Mouse (Mus musculus): ENCODE measurements at regions not wholly inside any gene's neighbourhood (a gene's known extent, or its start where the extent isn't known, plus 50 kb on each side); places are given as distances from the start of the nearest gene placed in this dataset.
"Not testable (repeated sequence)": the region's sequence is repeated elsewhere in the genome, so short reads cannot be mapped to it uniquely, and the experiment has no call there.

GRCm38 (mm10) chr10:96188168-96188567 lies 51.8 kb downstream of the Gm5426 start:
- ATAC-seq: no peak

GRCm38 (mm10) chr10:96190168-96190987 lies 54.0 kb downstream of the Gm5426 start:
- no peak for ATAC-seq

- peak; percentile 84 for ATAC-seq
Observed at GRCm38 (mm10) chr10:96200932-96201641, 64.7 kb downstream of the Gm5426 start.

GRCm38 (mm10) chr10:96201891-96202290 lies 65.5 kb downstream of the Gm5426 start:
- ATAC-seq: no peak

GRCm38 (mm10) chr10:96202871-96203270 lies 66.5 kb downstream of the Gm5426 start:
- no peak for ATAC-seq

GRCm38 (mm10) chr10:96204198-96204597 lies 67.8 kb downstream of the Gm5426 start:
- peak; percentile 53 for ATAC-seq

- no peak for ATAC-seq
Observed at GRCm38 (mm10) chr10:96209171-96209570, 72.8 kb downstream of the Gm5426 start.

GRCm38 (mm10) chr10:96211189-96211588 lies 74.8 kb downstream of the Gm5426 start:
- no peak for ATAC-seq

GRCm38 (mm10) chr10:96213876-96214275 lies 77.5 kb downstream of the Gm5426 start:
- ATAC-seq: peak; percentile 74

- ATAC-seq: peak; percentile 12
Observed at GRCm38 (mm10) chr10:96214285-96214684, 77.9 kb downstream of the Gm5426 start.

- ATAC-seq: peak; percentile 80
Observed at GRCm38 (mm10) chr10:96214946-96215345, 78.5 kb downstream of the Gm5426 start.

- ATAC-seq: no peak
Observed at GRCm38 (mm10) chr10:96220731-96221130, 84.3 kb downstream of the Gm5426 start.

- no peak for ATAC-seq
Observed at GRCm38 (mm10) chr10:96230391-96230790, 94.0 kb downstream of the Gm5426 start.

GRCm38 (mm10) chr10:96231309-96231708 lies 94.9 kb downstream of the Gm5426 start:
- ATAC-seq: no peak

- no peak for ATAC-seq
Observed at GRCm38 (mm10) chr10:96232889-96233288, 96.5 kb downstream of the Gm5426 start.

- no peak for ATAC-seq
Observed at GRCm38 (mm10) chr10:96234564-96235412, 98.4 kb downstream of the Gm5426 start.

GRCm38 (mm10) chr10:96236031-96236430 lies 99.6 kb downstream of the Gm5426 start:
- ATAC-seq: not testable (repeated sequence)

- ATAC-seq: no peak
Observed at GRCm38 (mm10) chr10:96236777-96237373, 100.5 kb downstream of the Gm5426 start.

- no peak for ATAC-seq
Observed at GRCm38 (mm10) chr10:96237572-96238130, 101.2 kb downstream of the Gm5426 start.

- ATAC-seq: peak; percentile 14
Observed at GRCm38 (mm10) chr10:96238251-96238650, 101.8 kb downstream of the Gm5426 start.

GRCm38 (mm10) chr10:96238850-96239249 lies 102.4 kb downstream of the Gm5426 start:
- no peak for ATAC-seq

GRCm38 (mm10) chr10:96240591-96240990 lies 104.2 kb downstream of the Gm5426 start:
- ATAC-seq: peak; percentile 96

Measured in inflammation-experienced regulatory T-cells, adult 6 months (primary cell).